Mouse (Mus musculus): ENCODE measurements around the gene Wdfy4. TPM values are rescaled to one million over a fixed set of nuclear protein-coding genes. Genes with fewer than 3 reads are reported as not detected.

Wdfy4 gene
- polyA plus RNA-seq, 1 experiment from 2014 or later, result 0.88 TPM

DNA sequence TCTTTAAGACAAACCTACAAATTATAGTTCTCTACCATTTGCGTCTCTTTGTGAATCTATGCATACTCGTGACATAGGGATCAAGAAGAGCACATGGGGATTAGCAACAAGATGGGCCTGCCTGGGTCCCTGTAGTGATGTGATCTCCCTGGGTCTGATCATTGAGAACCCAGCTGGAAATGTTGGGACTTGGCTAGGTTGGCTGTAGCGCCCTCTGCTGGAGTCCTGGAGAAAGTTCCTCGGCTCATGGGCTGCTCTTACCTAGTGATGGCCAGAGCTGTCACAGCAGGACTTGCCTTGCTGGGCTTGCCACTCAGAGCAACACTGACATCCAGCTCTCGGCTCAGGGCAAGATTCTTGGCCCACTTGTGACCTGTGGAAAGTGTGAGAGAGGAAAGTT is 224.8 kb downstream of the Wdfy4 start:
- no peak overlapping the region for H3K27ac ChIP-seq
- no peaks in the 10 kb centered on the region for H3K9me3 ChIP-seq (replicated peaks)
- no peak for ATAC-seq (ENCODE audit: low read depth)
- 37% methylated on average over 5 of the region's 5 CpGs for WGBS (ENCODE audit: insufficient replicate concordance)
- no peak overlapping the region for H3K4me3 ChIP-seq (replicated peaks)
- no peak overlapping the region for H3K9ac ChIP-seq
- DNase-seq, result no peak
- no peaks in the 10 kb centered on the region for H3K36me3 ChIP-seq
- H3K27me3 ChIP-seq, result no peaks in the 10 kb centered on the region
- H3K4me2 ChIP-seq, result no peak overlapping the region
- H3K4me1 ChIP-seq (replicated peaks), result no peaks in the 10 kb centered on the region

DNA sequence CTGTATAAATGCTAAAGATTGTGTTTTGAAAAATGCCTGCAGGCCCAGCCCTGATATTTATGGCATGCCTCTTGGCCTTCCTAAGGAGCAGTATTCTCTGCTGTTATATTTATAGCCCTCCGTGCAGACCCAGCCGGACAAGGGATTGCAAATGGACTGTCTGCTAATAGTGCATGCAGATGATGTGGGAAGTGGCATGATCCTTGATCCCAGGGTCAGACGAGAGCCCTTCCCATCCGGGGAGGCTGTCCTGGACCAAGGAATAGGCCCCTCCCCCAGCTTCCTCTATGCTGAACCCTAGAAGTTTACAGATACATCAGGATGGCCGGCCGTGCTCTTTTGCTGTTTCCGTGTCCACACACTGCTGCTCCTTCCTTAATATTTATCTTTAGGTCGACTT is 226.6 kb downstream of the Wdfy4 start:
- H3K4me3 ChIP-seq (replicated peaks), result no peak overlapping the region
- no peak overlapping the region for H3K27ac ChIP-seq
- no peaks in the 10 kb centered on the region for H3K36me3 ChIP-seq
- no peak overlapping the region for H3K4me2 ChIP-seq
- DNase-seq, result no peak
- no peaks in the 10 kb centered on the region for H3K27me3 ChIP-seq
- ATAC-seq (ENCODE audit: low read depth), result no peak
- no peaks in the 10 kb centered on the region for H3K9me3 ChIP-seq (replicated peaks)
- WGBS (ENCODE audit: insufficient replicate concordance), result 57% methylated on average over 8 of the region's 8 CpGs
- no peak overlapping the region for H3K9ac ChIP-seq
- no peaks in the 10 kb centered on the region for H3K4me1 ChIP-seq (replicated peaks)

DNA sequence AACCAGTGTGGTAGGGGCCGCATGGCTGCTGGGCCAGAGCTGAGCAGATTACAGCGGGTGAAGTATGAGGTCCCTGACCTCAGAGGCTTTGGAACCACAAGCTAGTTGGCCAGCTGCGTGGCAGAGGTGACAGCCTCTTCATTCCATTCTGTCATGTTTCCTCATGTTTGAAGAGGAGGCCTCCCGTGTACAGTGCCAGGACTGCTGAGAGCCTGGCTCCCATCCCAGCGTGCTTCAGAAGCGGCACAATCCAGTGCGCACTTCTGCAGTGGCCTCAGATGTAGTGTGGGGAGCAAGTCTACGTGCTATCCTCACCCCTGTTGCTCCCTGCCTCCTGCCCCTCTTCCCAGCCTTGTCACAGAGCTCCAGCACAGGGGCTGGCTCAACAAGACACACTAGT is 228.8 kb downstream of the Wdfy4 start:
- Histone ChIP-seq H3K9me3 (replicated peaks) (no peaks in the 10 kb centered on the region), H3K27ac (no peak overlapping the region), H3K4me3 (replicated peaks) (no peak overlapping the region), H3K36me3 (no peaks in the 10 kb centered on the region), H3K4me2 (no peak overlapping the region), H3K4me1 (replicated peaks) (no peaks in the 10 kb centered on the region), H3K27me3 (no peaks in the 10 kb centered on the region), H3K9ac (no peak overlapping the region)
- 66% methylated on average over 8 of the region's 8 CpGs for WGBS (ENCODE audit: insufficient replicate concordance)
- ATAC-seq (ENCODE audit: low read depth), result no peak
- DNase-seq, result no peak

DNA sequence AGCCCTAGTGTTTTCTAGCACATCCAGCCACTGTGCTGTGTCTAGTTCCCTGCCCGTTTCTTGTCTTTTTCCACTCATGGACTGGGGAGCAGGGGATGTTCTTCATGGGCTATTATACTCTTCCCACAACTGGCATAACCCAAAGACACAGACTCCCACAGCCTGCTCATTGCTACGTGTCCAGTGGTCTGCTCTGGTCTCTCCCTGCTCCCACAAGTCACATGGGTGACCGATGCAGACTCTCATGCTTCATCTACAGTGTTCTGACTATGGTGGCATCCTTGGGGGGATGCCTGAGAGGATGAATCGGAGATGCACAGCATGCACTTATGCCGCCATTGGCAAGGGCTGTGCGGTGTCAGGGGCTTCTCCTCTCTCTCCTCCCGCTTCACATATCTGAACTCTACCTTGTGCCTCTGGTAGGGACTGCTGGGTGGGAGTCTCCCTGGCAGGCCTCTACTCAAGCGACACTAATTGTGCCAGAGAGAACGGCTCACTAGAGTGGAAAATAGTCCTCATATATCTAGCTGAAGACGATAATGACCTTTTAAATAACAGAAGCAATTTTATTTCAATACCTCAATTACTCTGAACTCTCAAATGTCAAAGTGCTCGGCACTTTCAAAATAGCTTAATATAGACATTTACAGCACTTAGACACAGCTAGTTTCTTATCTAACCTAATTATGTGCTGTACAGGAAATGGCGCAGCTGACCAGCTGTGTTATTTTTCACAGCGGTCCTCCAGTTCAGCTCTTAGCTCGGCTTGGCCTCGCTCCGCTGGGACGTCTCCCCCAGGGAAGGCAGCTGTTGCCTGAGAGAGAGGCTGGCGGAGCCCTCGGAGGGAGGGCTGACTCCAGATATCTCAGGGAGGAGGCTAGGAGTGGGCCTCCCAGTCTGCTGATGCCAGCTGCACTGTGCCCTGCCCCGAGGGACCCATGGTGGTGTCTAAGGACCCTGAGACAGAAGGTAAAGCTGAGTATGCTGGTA is 234.7 kb downstream of the Wdfy4 start:
- Histone ChIP-seq H3K4me3 (replicated peaks) (no peak overlapping the region), H3K4me2 (no peak overlapping the region), H3K9me3 (replicated peaks) (no peaks in the 10 kb centered on the region), H3K9ac (no peak overlapping the region), H3K27me3 (no peaks in the 10 kb centered on the region), H3K36me3 (no peaks in the 10 kb centered on the region), H3K4me1 (replicated peaks) (no peaks in the 10 kb centered on the region), H3K27ac (peak overlapping the region; percentile 27; the same call in 1 of the 2 replicates)
- no peak for ATAC-seq (ENCODE audit: low read depth)
- no peak for DNase-seq
- WGBS (ENCODE audit: insufficient replicate concordance), result 56% methylated on average over 20 of the region's 20 CpGs

DNA sequence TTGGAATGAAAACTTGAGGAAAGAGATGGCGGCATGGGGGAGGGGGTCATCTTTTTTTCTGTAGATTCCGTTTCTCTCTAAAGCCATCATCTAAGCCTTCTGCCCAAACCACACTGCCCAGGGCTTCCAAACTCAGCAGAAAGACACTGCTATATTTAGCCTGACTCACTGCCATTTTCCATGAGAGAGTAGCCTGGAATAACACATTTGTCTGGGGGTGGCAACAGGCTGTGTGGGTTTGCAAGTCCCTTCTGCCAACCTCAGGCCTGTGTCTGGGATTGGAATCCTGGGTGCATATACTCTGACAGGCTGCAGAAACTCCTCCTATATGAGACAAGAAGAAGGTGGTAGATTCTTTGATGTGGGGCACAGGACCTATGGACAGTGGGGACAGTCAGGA is 237.8 kb downstream of the Wdfy4 start:
- H3K27me3 ChIP-seq, result no peaks in the 10 kb centered on the region
- WGBS (ENCODE audit: insufficient replicate concordance), result 58% methylated on average over 2 of the region's 2 CpGs
- H3K9me3 ChIP-seq (replicated peaks), result no peaks in the 10 kb centered on the region
- no peaks in the 10 kb centered on the region for H3K36me3 ChIP-seq
- H3K9ac ChIP-seq, result no peak overlapping the region
- H3K27ac ChIP-seq, result no peak overlapping the region
- no peak overlapping the region for H3K4me2 ChIP-seq
- no peak overlapping the region for H3K4me3 ChIP-seq (replicated peaks)
- no peak for ATAC-seq (ENCODE audit: low read depth)
- no peaks in the 10 kb centered on the region for H3K4me1 ChIP-seq (replicated peaks)
- DNase-seq, result no peak

DNA sequence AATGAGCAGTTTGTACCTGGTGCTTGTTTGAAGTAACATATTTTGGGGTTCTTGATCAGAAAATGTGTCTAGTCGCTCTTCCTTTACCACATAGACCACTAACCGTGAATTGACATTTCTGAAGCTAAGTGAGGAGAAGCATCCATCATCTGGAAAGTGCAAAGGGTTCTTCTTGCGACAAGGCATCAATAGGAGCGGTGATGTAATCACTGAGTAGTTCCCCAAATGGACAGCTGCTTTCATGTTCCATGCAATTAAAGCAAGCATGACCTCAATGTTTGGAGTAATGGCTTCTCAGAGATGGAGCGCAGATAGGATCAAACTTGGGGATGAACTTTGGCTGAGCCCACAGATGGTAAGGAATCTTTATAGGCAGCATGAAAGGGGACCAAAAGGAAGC is 246.1 kb downstream of the Wdfy4 start:
- no peak overlapping the region for H3K4me3 ChIP-seq (replicated peaks)
- no peak overlapping the region for H3K27ac ChIP-seq
- H3K27me3 ChIP-seq, result no peaks in the 10 kb centered on the region
- 63% methylated on average over 5 of the region's 5 CpGs for WGBS (ENCODE audit: insufficient replicate concordance)
- no peak for DNase-seq
- no peak overlapping the region for H3K9ac ChIP-seq
- H3K4me2 ChIP-seq, result no peak overlapping the region
- no peaks in the 10 kb centered on the region for H3K9me3 ChIP-seq (replicated peaks)
- no peaks in the 10 kb centered on the region for H3K36me3 ChIP-seq
- ATAC-seq (ENCODE audit: low read depth), result no peak
- H3K4me1 ChIP-seq (replicated peaks), result no peaks in the 10 kb centered on the region

DNA sequence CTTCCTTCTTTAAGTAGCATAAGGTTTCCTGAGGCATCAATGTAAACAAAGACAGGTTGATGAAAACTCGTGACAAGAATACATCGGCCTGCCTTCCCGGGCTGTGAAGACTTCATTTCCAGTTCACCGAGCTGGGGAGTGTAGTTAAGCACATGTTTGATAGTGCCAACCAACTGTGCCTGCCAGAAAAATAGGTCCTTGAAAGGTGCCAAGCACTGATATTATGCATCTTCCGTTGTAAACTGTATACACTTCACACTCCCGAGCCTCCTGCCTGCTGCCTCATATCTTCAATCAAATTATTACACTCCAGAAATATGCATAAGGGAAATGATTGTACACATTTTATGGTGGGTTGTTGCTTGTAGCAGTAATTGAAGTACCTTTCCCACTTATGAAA is 251.2 kb downstream of the Wdfy4 start:
- ATAC-seq (ENCODE audit: low read depth) (no peak), DNase-seq (no peak)
- Histone ChIP-seq H3K27me3 (no peaks in the 10 kb centered on the region), H3K4me2 (no peak overlapping the region), H3K9me3 (replicated peaks) (no peaks in the 10 kb centered on the region), H3K4me3 (replicated peaks) (no peak overlapping the region), H3K9ac (no peak overlapping the region), H3K27ac (no peak overlapping the region), H3K36me3 (no peaks in the 10 kb centered on the region), H3K4me1 (replicated peaks) (no peaks in the 10 kb centered on the region)
- 59% methylated on average over 6 of the region's 6 CpGs for WGBS (ENCODE audit: insufficient replicate concordance)

DNA sequence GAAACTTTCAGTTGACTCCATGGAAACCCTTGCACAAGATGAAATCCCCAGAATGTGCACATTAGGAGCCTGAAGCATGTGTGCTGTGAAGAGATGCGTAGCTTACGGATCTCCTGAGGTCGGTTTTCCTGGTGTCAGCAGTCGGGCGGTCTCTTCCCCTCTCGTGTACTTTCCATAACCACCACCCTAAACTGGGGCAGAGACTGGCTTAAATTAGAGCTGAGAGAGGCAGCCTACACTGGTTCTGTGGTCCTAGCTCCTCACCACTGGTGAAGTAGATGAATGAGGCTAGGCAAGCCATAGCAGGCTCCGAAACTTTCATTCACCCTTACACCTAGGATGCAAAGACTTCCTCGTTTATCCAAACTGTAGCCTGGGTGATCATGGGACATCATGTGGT is 253.1 kb downstream of the Wdfy4 start:
- no peaks in the 10 kb centered on the region for H3K9me3 ChIP-seq (replicated peaks)
- no peak for DNase-seq
- H3K4me2 ChIP-seq, result no peak overlapping the region
- H3K9ac ChIP-seq, result no peak overlapping the region
- no peaks in the 10 kb centered on the region for H3K36me3 ChIP-seq
- no peak overlapping the region for H3K4me3 ChIP-seq (replicated peaks)
- 65% methylated on average over 8 of the region's 8 CpGs for WGBS (ENCODE audit: insufficient replicate concordance)
- no peak for ATAC-seq (ENCODE audit: low read depth)
- no peak overlapping the region for H3K27ac ChIP-seq
- no peaks in the 10 kb centered on the region for H3K4me1 ChIP-seq (replicated peaks)
- no peaks in the 10 kb centered on the region for H3K27me3 ChIP-seq

DNA sequence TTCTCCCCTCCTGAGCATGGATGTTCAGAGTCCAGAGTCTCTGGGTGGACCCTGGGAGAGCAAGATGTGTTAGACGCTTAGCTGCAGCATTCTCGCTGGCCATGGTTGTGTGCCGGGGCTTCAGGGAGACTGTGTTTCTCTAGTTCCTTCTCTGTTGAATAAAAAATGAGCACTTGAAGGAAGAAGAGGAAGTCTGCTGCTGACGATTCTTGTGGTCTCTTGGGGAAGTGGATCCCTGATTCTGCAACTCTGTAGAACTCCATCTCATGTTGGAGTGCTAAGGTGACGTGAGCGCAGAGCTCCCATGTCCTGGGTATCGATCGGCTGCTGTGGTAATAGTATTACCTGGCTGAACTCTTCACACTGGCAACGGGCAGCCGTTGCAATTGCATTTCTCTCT is 253.6 kb downstream of the Wdfy4 start:
- H3K36me3 ChIP-seq, result no peaks in the 10 kb centered on the region
- no peak overlapping the region for H3K27ac ChIP-seq
- DNase-seq (no peak), ATAC-seq (ENCODE audit: low read depth) (no peak)
- H3K4me3 ChIP-seq (replicated peaks), result no peak overlapping the region
- no peaks in the 10 kb centered on the region for H3K9me3 ChIP-seq (replicated peaks)
- no peaks in the 10 kb centered on the region for H3K4me1 ChIP-seq (replicated peaks)
- no peaks in the 10 kb centered on the region for H3K27me3 ChIP-seq
- H3K4me2 ChIP-seq, result no peak overlapping the region
- no peak overlapping the region for H3K9ac ChIP-seq
- WGBS (ENCODE audit: insufficient replicate concordance), result 32% methylated on average over 10 of the region's 10 CpGs

DNA sequence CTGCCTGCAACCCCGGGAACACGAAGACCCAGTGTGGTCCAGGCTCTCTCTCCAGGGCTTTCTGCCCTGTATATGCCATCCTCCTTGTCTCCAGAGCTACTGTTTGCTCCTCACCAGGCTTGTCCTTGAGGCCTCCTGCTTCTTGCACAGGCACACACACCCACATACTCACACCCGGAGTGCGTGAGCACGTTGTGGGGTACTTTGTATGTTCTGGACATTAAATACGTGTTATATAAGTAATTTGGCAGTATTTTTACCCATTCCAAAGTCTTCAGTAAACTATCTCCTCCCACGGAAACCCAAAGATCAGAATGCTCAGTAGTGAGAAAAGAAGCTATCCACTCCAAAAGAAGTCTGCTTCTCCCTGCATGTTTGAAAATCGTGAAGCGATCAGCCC is 261.4 kb downstream of the Wdfy4 start:
- ATAC-seq (ENCODE audit: low read depth) (no peak), DNase-seq (no peak)
- H3K9ac ChIP-seq, result no peak overlapping the region
- H3K9me3 ChIP-seq (replicated peaks), result no peaks in the 10 kb centered on the region
- H3K36me3 ChIP-seq, result no peaks in the 10 kb centered on the region
- no peaks in the 10 kb centered on the region for H3K4me1 ChIP-seq (replicated peaks)
- no peak overlapping the region for H3K4me2 ChIP-seq
- H3K27me3 ChIP-seq, result no peaks in the 10 kb centered on the region
- WGBS (ENCODE audit: insufficient replicate concordance), result 73% methylated on average over 9 of the region's 9 CpGs
- H3K27ac ChIP-seq, result no peak overlapping the region
- no peak overlapping the region for H3K4me3 ChIP-seq (replicated peaks)

DNA sequence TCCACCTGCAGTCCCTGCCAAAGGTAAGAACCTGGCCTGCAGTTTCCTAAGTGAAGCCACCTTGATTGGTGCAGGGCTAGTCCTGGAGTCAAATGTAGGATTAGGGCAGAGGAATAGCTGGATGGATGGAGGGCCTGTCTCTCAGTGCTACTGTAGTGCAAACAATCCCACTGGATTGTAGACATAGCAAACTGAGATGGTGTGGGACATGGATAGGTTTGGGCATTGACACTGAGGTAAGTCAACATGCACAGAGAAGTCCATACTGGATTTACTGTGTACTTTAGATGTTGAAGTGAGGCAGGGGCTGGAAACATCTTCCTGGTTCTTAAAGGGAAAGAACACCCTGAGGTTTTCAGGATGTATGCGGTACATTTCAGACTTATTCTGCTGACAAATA is 267.4 kb downstream of the Wdfy4 start:
- no peak for DNase-seq
- Histone ChIP-seq H3K9me3 (replicated peaks) (no peaks in the 10 kb centered on the region), H3K4me2 (no peak overlapping the region), H3K4me3 (replicated peaks) (no peak overlapping the region), H3K9ac (no peak overlapping the region), H3K27ac (no peak overlapping the region), H3K4me1 (replicated peaks) (peaks cover 7% of the 10 kb centered on the region; the same call in 1 of the 2 replicates), H3K36me3 (no peaks in the 10 kb centered on the region), H3K27me3 (no peaks in the 10 kb centered on the region)
- ATAC-seq (ENCODE audit: low read depth), result peak; percentile 57; the same call in 1 of the 2 replicates
- WGBS (ENCODE audit: insufficient replicate concordance), result 92% methylated on average over 1 of the region's 1 CpGs

DNA sequence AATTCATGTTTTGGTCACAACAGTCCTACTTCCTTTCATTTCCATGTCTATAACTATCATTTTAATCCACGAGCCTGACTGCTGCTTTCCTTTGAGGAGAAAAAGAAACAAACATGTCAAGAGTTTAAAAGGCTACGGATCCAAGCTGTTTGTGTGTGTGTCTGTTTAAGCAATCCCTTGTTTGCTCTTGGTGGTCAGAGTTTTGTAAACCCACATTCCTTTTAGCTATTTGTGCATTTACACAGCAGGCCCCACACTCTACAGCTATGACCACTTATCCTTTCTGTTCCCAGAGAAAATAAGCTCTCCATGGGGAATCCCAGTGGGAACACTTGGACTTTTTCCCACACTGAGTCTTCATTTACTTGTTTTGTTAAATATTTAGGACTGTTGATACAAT is 269.9 kb downstream of the Wdfy4 start:
- Histone ChIP-seq H3K36me3 (no peaks in the 10 kb centered on the region), H3K4me2 (no peak overlapping the region), H3K9me3 (replicated peaks) (no peaks in the 10 kb centered on the region), H3K9ac (no peak overlapping the region), H3K4me1 (replicated peaks) (peaks cover 7% of the 10 kb centered on the region; the same call in 1 of the 2 replicates), H3K4me3 (replicated peaks) (no peak overlapping the region), H3K27me3 (no peaks in the 10 kb centered on the region), H3K27ac (no peak overlapping the region)
- ATAC-seq (ENCODE audit: low read depth) (no peak), DNase-seq (no peak)
- WGBS (ENCODE audit: insufficient replicate concordance), result 45% methylated on average over 2 of the region's 2 CpGs

All from liver, embryonic 13.5 days (tissue).